Mouse (Mus musculus) lung, embryonic 16.5 days (tissue): ENCODE results near the gene Tbx10. TPM values are rescaled to one million over a fixed set of nuclear protein-coding genes. Genes with fewer than 3 reads are reported as not detected.
A peak's percentile ranks its signal among the peaks of the same experiment; 100 is the strongest.
"Not testable (repeated sequence)": the region's sequence is repeated elsewhere in the genome, so short reads cannot be mapped to it uniquely, and the experiment has no call there.

Source experiments
- ATAC-seq: fragments of 200-750 bp; cut with Nextera tagmentation; 2 replicates; pipeline ENCODE4 v1.8.0; 2017; ENCODE audit warnings: low read depth, mild to moderate bottlenecking, moderate library complexity
- H3K27ac ChIP-seq: fragments of 300-500 bp; sonication (generic); 2 replicates; pipeline ENCODE4 v1.5.1; 2014; ENCODE audit warnings: mild to moderate bottlenecking, control low read depth, low read length
- H3K27me3 ChIP-seq: fragments of 300-500 bp; sonication (generic); 2 replicates; pipeline ENCODE4 v1.6.1; 2014; ENCODE audit warnings: low read depth, low read length, mixed read lengths; ENCODE audit not compliant: control insufficient read depth, insufficient read depth
- H3K36me3 ChIP-seq: fragments of 300-500 bp; sonication (generic); 2 replicates; pipeline ENCODE4 v1.6.1; 2014; ENCODE audit warnings: low read length; ENCODE audit not compliant: control insufficient read depth, insufficient read depth
- H3K4me1 ChIP-seq: fragments of 300-500 bp; sonication (generic); replicated peaks from 2 replicates; pipeline ENCODE4 v1.6.1; 2014; ENCODE audit warnings: low read length, mixed read lengths; ENCODE audit not compliant: control insufficient read depth, insufficient read depth
- H3K4me2 ChIP-seq: fragments of 300-500 bp; sonication (generic); 2 replicates; pipeline ENCODE4 v1.6.1; 2014; ENCODE audit warnings: low read depth, low read length, control low read depth
- H3K4me3 ChIP-seq: fragments of 300-500 bp; sonication (generic); 2 replicates; pipeline ENCODE4 v1.5.1; 2014; ENCODE audit warnings: mild to moderate bottlenecking, low read length, control low read depth
- H3K9ac ChIP-seq: fragments of 300-500 bp; sonication (generic); 2 replicates; pipeline ENCODE4 v1.6.1; 2014; ENCODE audit warnings: low read length, control low read depth
- H3K9me3 ChIP-seq: fragments of 300-500 bp; sonication (generic); 2 replicates; pipeline ENCODE4 v1.6.1; 2016; ENCODE audit warnings: low read length; ENCODE audit not compliant: control insufficient read depth
- WGBS: fragments of 180-500 bp; shearing (Covaris S2); extraction: QIAGEN DNeasy Blood & Tissue Kit; methylation state at CpG from one replicate; pipeline ENCODE4 v1.1.7; 2014; 5-methylcytosine and 5-hydroxymethylcytosine counted together
- polyA plus RNA-seq: library from polyadenylated mRNA; unstranded; fragments of >200 nt; fragmentation: Nextera tagmentation; extraction: Ambion mirVana; gene quantifications from 2 replicates; pipeline ENCODE4 v1.2.1, GENCODE M21; 2015

Gene Tbx10
- polyA plus RNA-seq, 1 experiment from 2014 or later = 0.11 TPM

DNA sequence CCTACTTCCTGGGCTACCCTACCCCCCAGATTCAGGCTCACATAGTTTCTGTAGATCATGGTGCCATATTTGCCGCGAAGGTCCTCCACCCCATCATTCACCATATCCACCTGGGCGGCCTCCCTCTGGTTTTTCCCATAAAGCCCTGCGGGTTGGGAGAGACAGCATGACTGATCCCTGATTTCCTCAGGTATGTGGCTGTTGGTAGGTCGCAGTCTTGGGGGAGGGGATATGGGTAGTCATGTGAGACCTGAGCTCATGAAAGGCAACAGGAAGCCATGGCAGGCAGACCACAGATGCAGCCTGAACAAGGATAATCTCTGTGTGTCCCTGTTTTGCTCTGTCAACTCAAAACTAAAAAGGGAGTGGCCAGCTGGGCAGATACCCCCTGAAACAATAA, 48.4 kb downstream of the Tbx10 start:
- H3K9ac ChIP-seq, ATAC-seq, H3K4me2 ChIP-seq, H3K36me3 ChIP-seq, H3K27me3 ChIP-seq, H3K4me3 ChIP-seq, H3K27ac ChIP-seq, H3K9me3 ChIP-seq: not testable (repeated sequence)
- WGBS = 83% methylated on average over 5 of the region's 5 CpGs
- peaks cover 14% of the 10 kb centered on the region for H3K4me1 ChIP-seq

DNA sequence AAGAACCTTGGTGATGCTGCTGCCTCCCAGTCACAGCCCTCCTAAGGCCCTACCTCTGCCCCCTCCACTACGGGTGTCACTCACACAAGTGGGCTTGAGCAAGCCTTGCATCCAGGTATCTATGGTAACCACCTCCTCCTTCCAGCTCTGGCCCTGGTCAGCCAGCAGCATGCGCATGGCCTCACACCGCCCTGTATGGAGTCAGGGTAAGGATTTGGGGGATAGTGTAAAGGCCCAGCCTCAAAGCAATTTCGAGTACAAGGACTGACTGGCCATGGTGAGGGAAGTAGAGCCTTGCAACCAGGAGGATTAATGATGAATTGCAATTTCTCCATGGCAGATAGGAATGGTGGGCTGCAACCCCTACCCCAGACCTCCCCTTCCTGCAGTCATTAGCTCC, 48.9 kb downstream of the Tbx10 start:
- H3K4me2 ChIP-seq, H3K9ac ChIP-seq, H3K9me3 ChIP-seq, ATAC-seq, H3K27me3 ChIP-seq, H3K36me3 ChIP-seq, H3K4me3 ChIP-seq, H3K27ac ChIP-seq: not testable (repeated sequence)
- H3K4me1 ChIP-seq = peaks cover 14% of the 10 kb centered on the region
- 80% methylated on average over 3 of the region's 4 CpGs for WGBS

DNA sequence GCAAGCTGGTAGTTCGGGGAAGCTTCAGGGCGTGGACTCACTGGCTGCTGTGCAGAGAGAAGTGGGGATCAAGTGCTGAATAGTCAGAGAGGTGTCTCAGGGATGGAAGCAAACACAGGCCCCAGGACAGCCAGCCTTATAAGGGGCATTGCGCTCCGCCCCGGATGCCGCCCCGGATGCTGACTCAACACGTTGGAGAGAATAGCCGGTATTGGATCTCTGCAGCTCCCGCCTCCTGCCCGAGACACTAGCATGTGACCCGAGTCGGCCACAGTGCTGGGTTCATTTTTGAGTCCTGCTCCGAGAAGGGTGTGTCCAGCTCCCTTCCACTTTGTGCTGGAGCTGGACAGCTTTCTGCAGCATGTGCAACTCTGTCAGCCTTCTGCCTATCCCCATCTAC, 49.6 kb downstream of the Tbx10 start:
- H3K36me3 ChIP-seq = no peaks in the 10 kb centered on the region
- H3K9me3 ChIP-seq = no peaks in the 10 kb centered on the region
- H3K9ac ChIP-seq = no peak overlapping the region
- 61% methylated on average over 14 of the region's 14 CpGs for WGBS
- no peak for ATAC-seq
- no peak overlapping the region for H3K4me3 ChIP-seq
- no peaks in the 10 kb centered on the region for H3K27me3 ChIP-seq
- H3K27ac ChIP-seq = no peak overlapping the region
- H3K4me1 ChIP-seq = peaks cover 11% of the 10 kb centered on the region
- no peak overlapping the region for H3K4me2 ChIP-seq

DNA sequence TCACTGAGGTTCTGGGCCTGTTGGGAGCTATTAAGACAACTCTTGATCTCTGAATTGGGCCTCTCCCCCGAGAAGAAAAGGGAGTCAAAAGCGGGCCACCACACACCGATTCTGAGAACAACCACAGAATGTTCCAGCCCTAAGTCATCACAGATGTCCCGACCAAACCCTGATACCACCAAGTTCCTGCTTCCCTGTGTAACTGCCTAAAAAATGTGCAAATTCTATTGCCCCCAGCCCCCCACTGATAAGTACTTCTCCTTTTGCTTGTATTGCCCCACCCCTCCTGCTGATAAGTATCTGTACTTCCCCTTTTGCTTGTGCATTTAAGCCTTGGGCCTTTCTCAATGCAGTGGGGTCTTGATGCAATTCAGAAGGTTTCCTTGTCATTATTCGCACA, 51.6 kb downstream of the Tbx10 start:
- WGBS = 68% methylated on average over 5 of the region's 5 CpGs
- not testable (repeated sequence) for H3K4me3 ChIP-seq

DNA sequence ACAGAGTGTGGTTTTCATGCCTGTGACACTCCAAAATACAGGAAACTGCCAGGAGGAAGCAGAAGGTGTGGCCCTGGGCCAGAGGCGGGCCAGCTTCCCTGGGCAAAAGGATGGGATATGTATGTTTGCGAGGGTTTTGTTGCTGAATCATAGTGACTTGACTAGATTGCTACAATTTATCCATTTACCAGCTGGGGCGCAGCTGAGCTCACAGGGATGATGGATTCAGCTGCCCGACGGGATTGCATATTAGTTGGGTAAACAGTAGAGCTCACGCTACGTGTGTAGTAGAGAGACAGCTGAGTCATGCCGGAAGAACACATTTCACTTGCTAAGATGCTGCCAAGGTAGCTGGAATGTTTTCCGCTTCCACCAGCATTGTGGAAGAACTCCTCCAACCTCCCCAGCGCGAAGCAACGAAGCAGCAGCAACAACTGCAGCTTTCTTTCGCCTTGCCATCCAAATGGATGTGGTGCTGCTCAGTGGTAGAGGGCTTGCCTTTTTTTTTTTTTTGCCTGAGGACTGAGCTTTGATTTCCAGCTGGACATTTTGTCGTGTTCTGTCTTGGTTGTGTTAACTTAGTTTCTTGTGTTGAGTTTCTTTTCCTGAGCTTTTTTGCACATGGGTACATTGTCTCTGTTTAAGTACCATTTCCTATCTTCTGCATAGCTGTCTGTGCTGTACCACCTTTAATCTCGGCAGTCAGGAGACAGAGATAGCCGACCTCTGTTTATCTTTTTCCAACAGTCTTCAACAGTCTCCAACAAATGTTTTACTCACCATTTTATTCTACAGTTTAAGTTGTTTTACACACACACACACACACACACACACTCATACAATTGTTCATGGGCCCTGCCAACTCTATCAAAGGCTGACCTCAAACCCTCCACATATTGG, 53.7 kb downstream of the Tbx10 start, which contains the start of gene Gstp2:
Gstp2 (minus strand) TSS at position 58 of the 900 bp plus-strand sequence.
- Histone ChIP-seq H3K9ac (no peak within 1 kb of the TSS), H3K36me3 (no peaks in the 10 kb centered on the region), H3K4me3 (0 out of 2 replicates have a peak within 1 kb of the TSS, but pooled peaks have one; percentile 8), H3K27ac (no peak within 1 kb of the TSS), H3K4me2 (peak within 1 kb of the TSS; percentile 47), H3K27me3 (no peaks in the 10 kb centered on the region), H3K4me1 (peaks cover 4% of the 10 kb centered on the region), H3K9me3 (no peaks in the 10 kb centered on the region)
- peak; percentile 90 for ATAC-seq
- WGBS = 22% methylated on average over 16 of the region's 16 CpGs

More for the DNA sequence above, 51.6 kb downstream of the Tbx10 start:
- not testable (repeated sequence) for H3K9ac ChIP-seq, ATAC-seq, H3K36me3 ChIP-seq, H3K9me3 ChIP-seq, H3K4me2 ChIP-seq, H3K4me1 ChIP-seq, H3K27me3 ChIP-seq, H3K27ac ChIP-seq

DNA sequence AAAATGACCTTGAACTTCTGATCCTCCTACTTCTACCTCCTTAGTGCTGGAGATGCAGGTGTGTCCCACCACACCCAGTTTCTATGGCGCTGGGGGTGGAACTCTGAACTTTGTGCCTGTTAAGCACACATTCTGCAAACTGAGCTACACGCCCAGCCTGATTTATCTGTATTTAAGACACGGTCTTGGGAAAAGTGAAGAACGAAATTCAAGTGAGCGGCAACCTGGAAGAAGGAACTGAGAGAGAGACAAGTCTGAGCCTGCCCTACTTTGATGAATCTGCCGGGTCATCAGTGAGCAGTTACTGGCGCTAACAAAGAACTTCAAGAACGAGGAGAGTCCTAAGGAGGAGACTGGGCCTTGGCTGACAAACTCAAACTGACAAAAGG, 54.3 kb downstream of the Tbx10 start:
- ATAC-seq = no peak
- H3K4me2 ChIP-seq = no peak overlapping the region
- H3K36me3 ChIP-seq = no peaks in the 10 kb centered on the region
- H3K27me3 ChIP-seq = no peaks in the 10 kb centered on the region
- H3K4me1 ChIP-seq = peaks cover 4% of the 10 kb centered on the region
- 65% methylated on average over 8 of the region's 8 CpGs for WGBS
- no peak overlapping the region for H3K27ac ChIP-seq
- H3K4me3 ChIP-seq = no peak overlapping the region
- no peaks in the 10 kb centered on the region for H3K9me3 ChIP-seq
- no peak overlapping the region for H3K9ac ChIP-seq

DNA sequence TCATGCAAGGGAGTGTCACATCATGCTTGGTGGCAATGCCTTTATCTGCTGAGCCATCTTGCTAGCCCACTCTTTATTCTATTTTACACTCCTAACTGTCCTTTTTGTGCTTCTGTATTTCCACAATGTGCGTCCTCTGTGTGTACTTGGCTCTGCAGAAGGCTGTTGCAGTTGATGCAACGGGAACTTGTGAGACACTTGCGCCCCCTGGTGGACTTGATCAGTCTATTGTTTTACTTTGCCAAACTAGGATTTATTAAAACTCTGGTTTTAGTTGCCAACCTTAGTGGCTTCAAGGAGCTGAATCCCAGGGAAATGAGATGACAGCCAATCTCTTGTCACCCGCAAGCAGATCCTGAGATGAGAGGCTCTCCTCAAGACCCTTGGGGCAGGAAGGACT, 55.3 kb downstream of the Tbx10 start:
- Histone ChIP-seq H3K9ac (no peak overlapping the region), H3K4me2 (no peak overlapping the region), H3K27ac (no peak overlapping the region), H3K27me3 (no peaks in the 10 kb centered on the region), H3K36me3 (no peaks in the 10 kb centered on the region), H3K4me1 (peaks cover 4% of the 10 kb centered on the region), H3K4me3 (no peak overlapping the region), H3K9me3 (no peaks in the 10 kb centered on the region)
- ATAC-seq = no peak
- WGBS = 12% methylated on average over 4 of the region's 4 CpGs

DNA sequence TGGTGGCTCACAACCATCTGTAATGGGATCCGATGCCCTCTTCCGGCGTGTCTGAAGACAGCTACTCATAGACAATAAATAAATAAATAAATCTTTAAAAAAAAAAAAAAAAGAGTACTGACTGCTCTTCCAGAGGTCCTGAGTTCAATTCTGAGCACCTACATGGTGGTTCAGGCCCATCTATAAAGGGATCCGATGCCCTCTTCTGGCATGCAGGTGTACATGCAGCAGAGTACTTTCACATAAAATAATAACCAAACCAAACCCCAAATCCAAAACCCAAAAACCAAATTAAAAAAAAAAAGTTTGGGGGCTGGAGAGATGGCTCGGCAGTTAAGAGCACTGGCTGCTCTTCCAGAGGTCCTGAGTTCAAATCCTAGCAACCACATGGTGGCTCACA, 56.5 kb downstream of the Tbx10 start:
- WGBS = 65% methylated on average over 5 of the region's 5 CpGs
- ATAC-seq, H3K27ac ChIP-seq, H3K9me3 ChIP-seq, H3K4me2 ChIP-seq, H3K9ac ChIP-seq, H3K4me3 ChIP-seq, H3K36me3 ChIP-seq, H3K4me1 ChIP-seq, H3K27me3 ChIP-seq: not testable (repeated sequence)
